Mouse (Mus musculus) G1E (cell line): ENCODE measurements at regions not wholly inside any gene's neighbourhood (a gene's known extent, or its start where the extent isn't known, plus 50 kb on each side); places are given as distances from the start of the nearest gene placed in this dataset.

ENCODE experiments used
- ATAC-seq: 2 replicates; pipeline ENCODE4 v1.8.0; 2016; ENCODE audit warnings: mild to moderate bottlenecking; ENCODE audit not compliant: insufficient number of reproducible peaks, poor library complexity, low FRiP score, severe bottlenecking; ENCODE audit errors: extremely low read depth
- DNase-seq: peaks from one replicate; pipeline ENCODE4 v3.0.0; 2012; ENCODE audit warnings: low spot score
- H3K27me3 ChIP-seq: 2 replicates; pipeline ENCODE4 v1.6.1; 2012; ENCODE audit warnings: mild to moderate bottlenecking, low read length, inconsistent platforms; ENCODE audit not compliant: insufficient read depth
- H3K36me3 ChIP-seq: replicated peaks from 2 replicates; pipeline ENCODE3; 2012; ENCODE audit warnings: mild to moderate bottlenecking, inconsistent platforms
- H3K4me1 ChIP-seq: 2 replicates; pipeline ENCODE4 v1.6.1; 2012; ENCODE audit warnings: low read depth, low read length, inconsistent platforms, mixed read lengths; ENCODE audit not compliant: insufficient read depth
- H3K4me3 ChIP-seq: 2 replicates; pipeline ENCODE4 v1.5.1; 2012; ENCODE audit warnings: low read depth, mild to moderate bottlenecking, inconsistent platforms, low read length, moderate library complexity, mixed read lengths
- H3K9me3 ChIP-seq: replicated peaks from 2 replicates; pipeline ENCODE4 v1.6.1; 2012; ENCODE audit warnings: inconsistent platforms
- CTCF ChIP-seq: IDR thresholded peaks from 2 replicates; pipeline ENCODE4 v1.5.1; 2012; ENCODE audit warnings: low read depth, low read length, inconsistent platforms, mixed read lengths
- GATA1 ChIP-seq: IDR thresholded peaks from 2 replicates; pipeline ENCODE4 v1.6.1; 2012; ENCODE audit warnings: borderline replicate concordance, low read length, inconsistent platforms, mixed read lengths
- GATA2 ChIP-seq: IDR thresholded peaks from 2 replicates; pipeline ENCODE4 v1.6.1; 2012; ENCODE audit warnings: low read depth, low read length, inconsistent platforms, borderline replicate concordance
- POLR2AphosphoS5 ChIP-seq: IDR thresholded peaks from 2 replicates; pipeline ENCODE4 v1.6.1; 2012; ENCODE audit warnings: low read depth, low read length, inconsistent platforms; ENCODE audit not compliant: insufficient replicate concordance
- TAL1 ChIP-seq: conservative IDR thresholded peaks from 2 replicates; pipeline ENCODE4 v1.6.1; 2012; ENCODE audit warnings: low read depth, low read length, inconsistent platforms, mixed read lengths

DNA sequence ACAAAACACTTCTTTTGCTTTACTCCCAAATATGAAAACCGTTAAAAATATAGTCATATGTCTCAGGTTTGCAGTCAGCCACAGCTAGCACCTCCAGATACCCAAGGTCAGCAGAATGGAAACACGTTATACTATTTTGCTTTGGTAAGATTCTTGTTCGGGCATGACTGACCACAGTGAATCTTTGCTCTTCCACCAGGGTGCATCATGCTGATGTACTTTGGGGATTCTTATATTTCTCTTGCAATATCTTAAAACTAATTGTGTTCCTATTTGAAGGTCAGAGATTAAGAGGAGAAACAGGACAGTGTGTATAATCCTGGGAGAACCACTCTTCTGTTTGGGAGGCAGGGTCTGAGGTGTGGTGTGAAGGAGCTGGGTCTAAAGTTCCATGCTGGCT, 481.7 kb downstream of the Hace1 start:
- no peak for TF ChIP-seq GATA2
- TF ChIP-seq CTCF, result no peak
- no peak for TF ChIP-seq POLR2AphosphoS5
- TF ChIP-seq TAL1, result no peak
- no peak for TF ChIP-seq GATA1
- Histone ChIP-seq H3K27me3 (no peaks in the 10 kb centered on the region), H3K9me3 (no peaks in the 10 kb centered on the region), H3K4me3 (no peak overlapping the region), H3K4me1 (no peaks in the 10 kb centered on the region), H3K36me3 (no peaks in the 10 kb centered on the region)
- DNase-seq (no peak), ATAC-seq (no peak)

DNA sequence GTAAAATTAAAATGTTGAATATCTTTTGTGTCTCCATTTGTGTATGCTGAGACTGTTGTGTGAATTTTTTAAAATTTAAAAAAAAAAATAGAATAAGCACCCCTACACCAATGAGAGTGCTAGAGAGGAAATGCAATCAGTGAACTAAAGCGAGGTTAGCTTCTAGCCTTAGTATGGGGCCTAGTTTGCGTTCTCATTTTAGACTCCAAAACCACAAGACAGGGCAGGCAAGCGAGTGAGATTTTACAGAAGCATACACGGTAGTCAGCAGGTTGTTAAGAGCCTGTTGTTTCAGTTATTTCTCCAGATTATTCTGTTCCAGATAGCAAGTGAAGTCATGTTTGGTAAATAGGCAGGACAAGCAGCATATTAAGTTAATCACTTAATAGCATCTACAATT, 486.2 kb downstream of the Hace1 start:
- Histone ChIP-seq H3K4me3 (no peak overlapping the region), H3K27me3 (no peaks in the 10 kb centered on the region), H3K9me3 (no peaks in the 10 kb centered on the region), H3K36me3 (no peaks in the 10 kb centered on the region), H3K4me1 (no peaks in the 10 kb centered on the region)
- no peak for ATAC-seq
- TF ChIP-seq CTCF (no peak), POLR2AphosphoS5 (no peak), TAL1 (no peak), GATA2 (no peak), GATA1 (no peak)
- DNase-seq, result no peak

DNA sequence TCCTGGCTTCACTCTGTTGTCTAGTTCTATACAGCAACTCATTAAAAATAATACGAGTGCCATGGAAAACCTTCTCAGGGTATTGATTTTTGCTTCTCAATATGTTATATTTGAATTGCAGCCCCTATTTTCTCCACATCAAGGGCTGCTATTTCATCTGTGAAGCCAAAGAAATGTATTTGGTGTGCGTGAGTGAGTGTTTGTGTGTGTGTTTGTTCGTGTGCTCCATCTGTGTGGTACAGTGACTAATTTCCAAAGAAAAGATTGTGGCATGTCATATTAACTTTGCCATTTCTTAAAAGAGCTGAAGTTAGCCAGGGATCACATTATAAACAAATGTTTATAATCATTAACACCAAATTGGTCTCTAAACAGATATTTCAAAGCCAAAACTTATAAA, 493.1 kb downstream of the Hace1 start:
- Histone ChIP-seq H3K4me1 (no peaks in the 10 kb centered on the region), H3K4me3 (no peak overlapping the region), H3K36me3 (no peaks in the 10 kb centered on the region), H3K27me3 (no peaks in the 10 kb centered on the region), H3K9me3 (no peaks in the 10 kb centered on the region)
- DNase-seq, result no peak
- ATAC-seq, result no peak
- TF ChIP-seq CTCF (no peak), GATA1 (no peak), GATA2 (no peak), TAL1 (no peak), POLR2AphosphoS5 (no peak)

DNA sequence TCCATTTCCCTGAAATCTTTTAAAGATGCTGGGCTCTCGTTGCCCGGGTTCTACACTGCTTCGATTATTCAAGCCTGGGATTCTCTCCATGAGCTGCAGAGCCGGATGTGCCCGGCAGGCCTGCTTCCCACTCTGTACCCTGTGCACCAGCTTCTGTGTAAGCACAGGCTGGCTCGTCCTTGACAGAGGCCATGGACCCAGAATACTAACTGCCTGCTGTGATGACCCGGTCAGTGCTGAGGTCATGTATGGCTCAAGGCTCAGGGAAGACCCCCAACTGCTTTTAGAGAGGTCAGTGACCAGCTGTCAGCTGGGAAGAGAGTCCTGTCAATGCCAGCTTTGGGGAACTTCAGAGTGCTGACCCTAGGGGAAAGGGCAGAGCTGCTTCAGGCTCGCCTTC, 493.6 kb downstream of the Hace1 start:
- DNase-seq (no peak), ATAC-seq (no peak)
- Histone ChIP-seq H3K4me1 (no peaks in the 10 kb centered on the region), H3K9me3 (no peaks in the 10 kb centered on the region), H3K36me3 (no peaks in the 10 kb centered on the region), H3K4me3 (no peak overlapping the region), H3K27me3 (no peaks in the 10 kb centered on the region)
- TF ChIP-seq POLR2AphosphoS5 (no peak), TAL1 (no peak), GATA2 (no peak), CTCF (no peak), GATA1 (no peak)

DNA sequence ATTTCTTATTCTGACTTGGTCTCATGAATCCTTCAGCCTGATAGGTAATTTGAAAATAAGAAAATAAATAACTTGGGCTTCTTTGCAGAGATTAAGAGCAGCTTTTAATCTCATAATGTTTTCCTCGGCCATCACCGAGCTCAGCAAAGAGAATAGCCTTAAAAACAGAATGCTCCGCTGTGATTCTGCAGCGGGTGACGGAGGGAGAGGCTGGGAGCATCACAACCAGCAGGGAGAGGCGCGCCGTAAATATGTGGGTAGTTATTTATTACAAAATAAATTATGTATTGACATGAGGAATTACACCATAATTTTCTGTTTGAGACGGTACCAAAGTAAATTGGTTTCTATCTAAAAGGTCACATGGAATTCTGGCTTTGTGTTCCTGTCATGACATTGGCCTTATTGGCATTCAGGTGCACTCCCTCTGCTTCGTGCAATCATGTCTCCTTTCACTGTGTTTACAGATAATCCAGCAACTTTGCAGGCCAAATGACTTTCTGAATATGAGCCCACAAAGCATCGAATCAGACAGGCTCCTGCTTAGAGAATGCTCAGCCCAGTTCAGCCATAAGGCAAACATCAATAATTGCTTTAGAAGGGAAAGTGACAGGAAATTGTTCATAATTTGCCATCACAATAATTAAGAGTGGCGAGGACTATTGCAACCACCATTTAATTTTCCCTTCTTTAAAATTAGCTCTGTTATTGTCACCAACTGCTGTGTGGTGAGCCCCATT, 494.4 kb downstream of the Hace1 start:
- Histone ChIP-seq H3K9me3 (no peaks in the 10 kb centered on the region), H3K4me3 (no peak overlapping the region), H3K36me3 (no peaks in the 10 kb centered on the region), H3K27me3 (no peaks in the 10 kb centered on the region), H3K4me1 (no peaks in the 10 kb centered on the region)
- DNase-seq (no peak), ATAC-seq (no peak)
- no peak for TF ChIP-seq TAL1
- no peak for TF ChIP-seq CTCF
- TF ChIP-seq GATA2, result no peak
- no peak for TF ChIP-seq POLR2AphosphoS5
- no peak for TF ChIP-seq GATA1

DNA sequence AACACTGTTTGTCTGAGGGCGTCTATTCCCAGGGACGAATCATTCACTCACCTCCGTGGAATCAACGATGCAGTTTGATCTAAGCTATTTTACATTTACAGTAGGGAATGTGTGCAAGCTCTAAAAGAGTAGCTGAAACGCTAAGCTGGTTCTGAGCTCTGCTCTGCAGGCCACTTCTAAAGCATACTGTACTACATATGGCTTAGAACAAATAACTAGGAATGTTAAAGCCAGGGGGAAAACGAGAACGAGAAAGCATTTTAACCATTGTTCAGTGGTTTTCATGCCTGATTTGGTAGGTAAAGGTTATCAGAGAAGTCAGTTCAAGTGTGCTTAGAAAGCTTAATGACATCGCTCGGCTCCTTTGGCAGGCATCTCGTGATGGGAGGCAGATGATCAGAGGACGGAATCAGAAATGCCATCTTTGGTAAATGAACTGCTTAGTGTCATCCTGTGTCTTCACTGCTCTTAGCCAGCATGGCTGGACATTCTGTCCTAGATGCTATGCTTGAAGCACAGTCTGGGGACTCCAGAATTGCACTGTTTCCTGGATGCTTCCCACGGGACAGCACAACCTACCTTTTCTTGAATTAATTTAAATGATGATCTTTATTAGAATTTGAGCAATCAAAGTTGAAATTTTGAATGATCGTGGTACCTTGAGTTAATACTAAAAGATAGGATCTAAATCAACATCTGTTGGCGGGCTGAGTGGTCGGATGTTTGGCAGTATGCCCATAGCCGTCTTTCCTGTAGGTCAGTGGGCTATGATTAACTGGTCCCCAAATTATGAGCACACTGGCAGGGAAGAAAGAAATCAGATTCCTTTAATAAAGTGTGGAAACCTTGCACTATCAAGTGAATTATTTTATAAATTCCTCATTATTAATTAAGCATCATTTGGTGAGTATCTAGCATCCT, 495.2 kb downstream of the Hace1 start:
- Histone ChIP-seq H3K9me3 (no peaks in the 10 kb centered on the region), H3K36me3 (no peaks in the 10 kb centered on the region), H3K27me3 (no peaks in the 10 kb centered on the region), H3K4me3 (no peak overlapping the region), H3K4me1 (no peaks in the 10 kb centered on the region)
- no peak for TF ChIP-seq CTCF
- TF ChIP-seq GATA2, result no peak
- TF ChIP-seq GATA1, result no peak
- no peak for TF ChIP-seq TAL1
- TF ChIP-seq POLR2AphosphoS5, result no peak
- ATAC-seq (no peak), DNase-seq (no peak)
